Mouse (Mus musculus) ES-E14 (cell line): ENCODE results near the gene Gjd2. TPM values are rescaled to one million over a fixed set of nuclear protein-coding genes. Genes with fewer than 3 reads are reported as not detected.
A peak's percentile ranks its signal among the peaks of the same experiment; 100 is the strongest.

Experiments used
- DNase-seq: peaks from one replicate; pipeline ENCODE4 v3.0.0-alpha.2; 2013; ENCODE audit warnings: low read depth, low spot score
- H3K27ac ChIP-seq: 2 replicates; pipeline ENCODE4 v1.5.1; 2012; ENCODE audit warnings: low read depth, mild to moderate bottlenecking, low read length, moderate library complexity, mixed read lengths; ENCODE audit not compliant: poor library complexity, insufficient read depth, severe bottlenecking
- H3K36me3 ChIP-seq: 2 replicates; pipeline ENCODE4 v1.6.1; 2012; ENCODE audit warnings: mild to moderate bottlenecking, low read length, moderate library complexity, mixed read lengths; ENCODE audit not compliant: control insufficient read depth, poor library complexity, insufficient read depth, severe bottlenecking
- H3K4me1 ChIP-seq, 2 experiments: fragments of 150-350 bp in 1 of 2; sonication (generic) in 1 of 2; 2 replicates each; pipeline ENCODE4 v1.6.1; 2012; ENCODE audit warnings: low read length in 2 of 2, mild to moderate bottlenecking in 1 of 2, mixed read lengths in 1 of 2; ENCODE audit not compliant: control insufficient read depth in 2 of 2, insufficient read depth in 2 of 2, poor library complexity in 1 of 2
- H3K4me3 ChIP-seq, 2 experiments: fragments of 150-350 bp in 1 of 2; sonication (generic) in 1 of 2; 2 replicates each; pipeline ENCODE4 v1.5.1; 2012; ENCODE audit warnings: low read length in 2 of 2, low read depth in 1 of 2, mild to moderate bottlenecking in 1 of 2, mixed read lengths in 1 of 2; ENCODE audit not compliant: insufficient read depth in 1 of 2, poor library complexity in 1 of 2, severe bottlenecking in 1 of 2
- H3K9ac ChIP-seq: 2 replicates; pipeline ENCODE4 v1.6.1; 2012; ENCODE audit warnings: low read depth, mild to moderate bottlenecking, low read length, mixed read lengths; ENCODE audit not compliant: poor library complexity, insufficient read depth, severe bottlenecking
- H3K9me3 ChIP-seq: fragments of 150-350 bp; sonication (generic); 2 replicates; pipeline ENCODE4 v1.6.1; 2012; ENCODE audit warnings: low read depth, mild to moderate bottlenecking, low read length; ENCODE audit not compliant: control insufficient read depth, insufficient read depth
- CHD2 ChIP-seq: IDR thresholded peaks from 2 replicates; pipeline ENCODE4 v1.6.1; 2014; ENCODE audit warnings: mild to moderate bottlenecking, low read depth, low read length, inconsistent platforms
- HCFC1 ChIP-seq: IDR thresholded peaks from 2 replicates; pipeline ENCODE4 v1.6.1; 2012; ENCODE audit warnings: low read length, inconsistent platforms, borderline replicate concordance; ENCODE audit not compliant: insufficient read depth
- MAFK ChIP-seq: IDR thresholded peaks from 2 replicates; pipeline ENCODE4 v1.6.1; 2014; ENCODE audit warnings: mild to moderate bottlenecking, low read depth, low read length, inconsistent platforms; ENCODE audit not compliant: insufficient read depth
- ZC3H11A ChIP-seq: IDR thresholded peaks from 2 replicates; pipeline ENCODE4 v1.6.1; 2012; ENCODE audit warnings: low read depth, mild to moderate bottlenecking, inconsistent platforms, low read length, borderline replicate concordance
- ZNF384 ChIP-seq: IDR thresholded peaks from 2 replicates; pipeline ENCODE4 v1.6.1; 2012; ENCODE audit warnings: low read depth, low read length, inconsistent platforms
- in situ Hi-C, 2 experiments: fragments of 600-800 bp; cut with MboI; formaldehyde crosslinking; loops; one replicate each; pipeline ENCODE4 v1.15.1; 2025; ENCODE audit warnings: low sequenced_read_pairs in 2 of 2, inconsistent platforms in 1 of 2; ENCODE audit not compliant: unreplicated experiment in 2 of 2
- total RNA-seq: library from RNA; depleted of rRNA; stranded (reverse); fragments of 300-350 nt; gene quantifications from 2 replicates; pipeline ENCODE4 v1.2.3, GENCODE M21; 2012; rRNA removed

Gene Gjd2
- total RNA-seq = not detected in 2 replicates

DNA sequence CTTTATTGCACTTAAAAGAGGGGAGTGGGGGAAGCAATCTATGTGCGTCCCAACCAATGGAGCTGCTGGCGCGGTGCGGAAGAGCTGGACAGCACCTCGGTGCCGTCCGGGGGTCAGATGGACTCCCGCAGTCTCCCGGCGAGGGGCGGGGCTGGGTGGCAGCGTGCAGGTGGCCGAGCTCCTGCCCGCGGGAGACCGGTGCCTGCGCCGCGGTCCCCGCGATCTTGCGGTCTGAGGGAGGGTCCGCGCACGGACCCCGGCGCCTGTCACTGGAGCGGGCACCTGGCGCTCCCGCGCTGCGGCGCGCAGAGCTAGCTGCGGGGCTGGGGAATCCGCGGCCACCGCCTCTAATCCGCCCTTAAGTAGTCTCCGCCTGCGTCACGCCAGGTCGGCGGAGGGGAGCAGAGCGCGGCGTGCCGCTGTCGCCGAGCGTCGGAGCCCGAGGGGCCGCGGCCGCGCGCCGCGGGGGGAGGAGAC, at the start of gene Gjd2:
TSS of gene Gjd2 (minus strand) at position 325 of the 477 bp plus-strand sequence.
- in situ Hi-C loops = no loop called here
- TF ChIP-seq ZNF384 (no peak), CHD2 (no peak), HCFC1 (no peak)
- no peaks in the 10 kb centered on the region for H3K9me3 ChIP-seq
- no peaks in the 10 kb centered on the region for H3K36me3 ChIP-seq
- no peak for DNase-seq
- no peak within 1 kb of the TSS; the same call in 1 of the 2 replicates for H3K9ac ChIP-seq
- H3K4me3 ChIP-seq = peak within 1 kb of the TSS; percentile 70 to 75
- H3K4me1 ChIP-seq = no peaks in the 10 kb centered on the region
- no peak within 1 kb of the TSS for H3K27ac ChIP-seq

DNA sequence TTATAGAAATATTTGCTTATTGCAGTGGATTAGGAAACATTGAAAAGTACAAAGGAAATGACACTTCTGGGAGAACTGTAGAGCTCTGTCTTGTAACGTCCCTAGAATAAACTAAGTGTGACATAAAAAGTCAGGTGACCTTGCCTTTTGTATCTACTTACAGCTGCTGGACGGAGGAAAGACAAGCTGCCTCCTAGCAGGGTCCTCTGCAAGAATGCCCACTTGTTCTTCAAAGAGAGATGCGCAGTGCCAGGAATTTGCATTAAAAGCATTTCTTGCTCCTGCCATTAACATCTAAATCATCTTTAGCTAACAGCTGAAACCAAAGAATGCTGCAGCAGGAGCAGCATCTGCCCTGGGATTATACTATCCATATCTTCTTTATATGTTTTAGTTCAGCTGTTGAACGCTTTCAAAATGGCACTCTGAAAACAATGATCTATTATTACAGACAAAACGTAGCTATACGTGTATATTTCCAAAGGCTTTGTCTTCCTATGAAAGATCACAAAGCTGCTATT, 46.7 kb upstream of the Gjd2 start:
- H3K4me3 ChIP-seq = no peak overlapping the region
- in situ Hi-C loops = no loop called here
- no peaks in the 10 kb centered on the region for H3K36me3 ChIP-seq
- H3K4me1 ChIP-seq = peaks cover 0 to 8% of the 10 kb centered on the region in 2 experiments; a peak in 1 of 4 replicates
- TF ChIP-seq CHD2 = no peak
- no peak for TF ChIP-seq MAFK
- TF ChIP-seq HCFC1 = no peak
- TF ChIP-seq ZNF384 = no peak
- TF ChIP-seq ZC3H11A = no peak
- H3K9me3 ChIP-seq = no peaks in the 10 kb centered on the region
- H3K9ac ChIP-seq = no peak overlapping the region
- no peak overlapping the region for H3K27ac ChIP-seq
- DNase-seq = no peak

DNA sequence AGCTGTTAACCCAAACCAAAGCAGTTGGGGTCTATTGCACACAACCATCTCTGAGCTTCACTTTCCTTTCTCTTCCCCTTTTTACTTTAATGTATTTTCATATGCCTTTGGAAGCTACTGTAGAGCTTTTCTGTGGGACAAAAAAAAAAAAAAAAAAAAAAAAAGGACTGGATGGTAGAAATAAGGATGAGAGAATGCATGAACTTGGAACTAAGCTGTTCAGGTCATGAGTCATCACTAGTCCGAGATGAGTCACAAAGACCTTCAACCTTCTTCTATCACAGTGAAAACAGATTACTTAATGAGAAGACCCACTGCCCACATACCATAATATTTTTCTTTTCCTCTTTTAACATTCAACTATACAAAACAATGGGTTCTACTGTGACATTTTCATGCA, 46.2 kb upstream of the Gjd2 start:
- TF ChIP-seq ZNF384 = no peak
- TF ChIP-seq MAFK = no peak
- no peak for TF ChIP-seq HCFC1
- no peak for TF ChIP-seq CHD2
- no peak for TF ChIP-seq ZC3H11A
- DNase-seq = no peak
- H3K9me3 ChIP-seq = no peaks in the 10 kb centered on the region
- no peaks in the 10 kb centered on the region for H3K36me3 ChIP-seq
- H3K4me3 ChIP-seq = no peak overlapping the region
- H3K9ac ChIP-seq = no peak overlapping the region
- no peak overlapping the region for H3K27ac ChIP-seq
- in situ Hi-C loops = no loop called here
- peaks cover 0 to 8% of the 10 kb centered on the region in 2 experiments; a peak in 1 of 4 replicates for H3K4me1 ChIP-seq

DNA sequence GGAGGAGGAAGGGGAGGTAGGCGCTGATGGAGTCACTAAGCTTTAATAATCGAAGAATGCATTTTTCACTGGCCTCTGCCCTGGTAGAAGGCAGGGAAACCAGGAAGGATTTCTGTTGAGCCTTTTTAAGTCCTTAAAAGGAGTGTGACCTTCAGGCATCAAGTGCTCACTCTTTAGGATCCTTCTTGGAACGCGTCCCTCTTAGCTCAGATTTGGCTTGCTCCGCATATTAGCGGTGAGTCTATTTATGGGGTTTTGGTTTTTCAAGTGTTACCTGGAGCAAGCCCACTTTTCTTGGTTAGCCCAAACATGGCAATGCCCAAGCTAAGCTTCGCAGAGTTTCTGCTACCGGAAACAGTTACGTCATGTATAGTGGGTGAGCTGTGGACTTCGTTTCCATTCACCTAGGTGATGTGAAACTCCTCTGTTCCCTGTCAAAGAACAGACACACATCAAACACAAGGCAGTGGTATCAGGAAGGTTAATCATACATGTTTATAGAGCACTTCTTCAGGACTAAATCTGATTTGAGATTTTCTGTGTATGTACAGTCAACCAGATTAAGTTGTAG, 44.9 kb upstream of the Gjd2 start:
- Histone ChIP-seq H3K4me1 (peaks cover 0 to 8% of the 10 kb centered on the region in 2 experiments; a peak in 1 of 4 replicates), H3K9me3 (no peaks in the 10 kb centered on the region), H3K4me3 (no peak overlapping the region), H3K27ac (no peak overlapping the region), H3K36me3 (no peaks in the 10 kb centered on the region), H3K9ac (no peak overlapping the region)
- no peak for DNase-seq
- no peak for TF ChIP-seq CHD2
- no peak for TF ChIP-seq HCFC1
- TF ChIP-seq MAFK = no peak
- no peak for TF ChIP-seq ZC3H11A
- TF ChIP-seq ZNF384 = no peak
- in situ Hi-C loops = no loop called here

DNA sequence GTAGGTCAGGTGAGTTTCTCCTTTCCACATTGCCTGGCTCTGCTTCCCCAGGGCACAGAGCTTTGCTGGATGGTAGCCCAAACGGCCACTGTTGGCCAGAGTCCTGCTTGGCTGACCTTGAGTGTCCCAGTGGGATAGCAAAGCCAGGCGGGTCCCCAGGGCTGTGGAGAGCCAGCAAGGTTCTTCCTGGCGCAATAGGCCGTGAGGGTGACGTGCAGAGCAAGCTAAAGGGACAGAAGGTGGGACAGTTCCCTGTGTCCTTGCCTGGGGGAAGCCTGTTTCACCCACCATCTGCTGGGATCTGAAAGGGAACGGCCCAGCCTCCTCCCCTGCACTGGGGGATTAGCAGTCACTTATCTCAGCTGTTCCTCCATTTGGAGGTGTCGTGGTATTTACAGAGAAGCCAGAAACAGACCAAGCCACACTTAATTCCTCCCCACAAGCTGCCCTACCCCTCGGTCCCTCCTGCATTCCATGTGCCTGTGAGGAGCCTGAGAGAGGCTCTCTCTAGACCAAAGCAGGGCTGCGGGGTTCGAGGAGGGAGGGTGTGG, 44.0 kb upstream of the Gjd2 start:
- TF ChIP-seq MAFK (no peak), ZNF384 (no peak), HCFC1 (no peak), ZC3H11A (no peak), CHD2 (no peak)
- peaks cover 0 to 8% of the 10 kb centered on the region in 2 experiments; a peak in 1 of 4 replicates for H3K4me1 ChIP-seq
- no peak for DNase-seq
- no peaks in the 10 kb centered on the region for H3K36me3 ChIP-seq
- no peaks in the 10 kb centered on the region for H3K9me3 ChIP-seq
- H3K9ac ChIP-seq = no peak overlapping the region
- H3K27ac ChIP-seq = no peak overlapping the region
- in situ Hi-C loops = no loop called here
- H3K4me3 ChIP-seq = peak overlapping the region in 1 of 2 experiments; percentile 27; a peak in 2 of 4 replicates
